Mouse (Mus musculus) frontal cortex, postnatal 25 days (tissue): ENCODE data around the gene Wwc1.

Experiments
- DNase-seq, 2 experiments: peaks; one replicate each; pipeline ENCODE4 v3.0.0; 2022; ENCODE audit warnings: low spot score in 2 of 2

Wwc1 gene

GRCm38 (mm10) chr11:35933402-35934085, 46.8 kb downstream of the Wwc1 start:
- no peak for DNase-seq

GRCm38 (mm10) chr11:35932121-35932885, 48.0 kb downstream of the Wwc1 start:
- no peak for DNase-seq

GRCm38 (mm10) chr11:35930511-35931060, 49.7 kb downstream of the Wwc1 start:
- no peak for DNase-seq

GRCm38 (mm10) chr11:35928453-35928852, 51.9 kb downstream of the Wwc1 start:
- DNase-seq, result no peak

- DNase-seq, result no peak
Measured at GRCm38 (mm10) chr11:35927309-35927708, 53.0 kb downstream of the Wwc1 start.

- DNase-seq, result no peak
Measured at GRCm38 (mm10) chr11:35925592-35925991, 54.7 kb downstream of the Wwc1 start.

GRCm38 (mm10) chr11:35922205-35922873, 58.0 kb downstream of the Wwc1 start:
- no peak for DNase-seq

- DNase-seq, result no peak
Measured at GRCm38 (mm10) chr11:35920776-35921175, 59.6 kb downstream of the Wwc1 start.

- no peak for DNase-seq
Measured at GRCm38 (mm10) chr11:35919856-35920503, 60.3 kb downstream of the Wwc1 start.

- DNase-seq, result no peak
Measured at GRCm38 (mm10) chr11:35919383-35919782, 60.9 kb downstream of the Wwc1 start.

- DNase-seq, result no peak
Measured at GRCm38 (mm10) chr11:35916466-35917185, 63.7 kb downstream of the Wwc1 start.

GRCm38 (mm10) chr11:35915546-35915945, 64.8 kb downstream of the Wwc1 start:
- no peak for DNase-seq

- DNase-seq, result no peak
Measured at GRCm38 (mm10) chr11:35913418-35914044, 66.8 kb downstream of the Wwc1 start.

- no peak for DNase-seq
Measured at GRCm38 (mm10) chr11:35904955-35905550, 75.3 kb downstream of the Wwc1 start.

- no peak for DNase-seq
Measured at GRCm38 (mm10) chr11:35903079-35903478, 77.2 kb downstream of the Wwc1 start.

- no peak for DNase-seq
Measured at GRCm38 (mm10) chr11:35899946-35900345, 80.4 kb downstream of the Wwc1 start.

GRCm38 (mm10) chr11:35893454-35893853, 86.9 kb downstream of the Wwc1 start:
- no peak for DNase-seq

GRCm38 (mm10) chr11:35893018-35893421, 87.3 kb downstream of the Wwc1 start:
- peak in 1 of 2 experiments; percentile 24 for DNase-seq

GRCm38 (mm10) chr11:35892293-35892692, 88.0 kb downstream of the Wwc1 start:
- DNase-seq, result no peak

GRCm38 (mm10) chr11:35888790-35889189, 91.5 kb downstream of the Wwc1 start:
- no peak for DNase-seq
